Comparison of ENCODE assay signal across 8 mouse cellular contexts in genomic region chr2:35702608-35703007, GRCm38 (mm10).
A peak's percentile ranks its signal among the peaks of the same experiment; 100 is the strongest.
DNase-seq lines count a peak whose midpoint lies in the region; ATAC-seq lines count a peak whose summit lies in the region.
"Had no signal": no experiment of that assay in that cellular context is flagged by ENCODE, and none has a peak within 500 bp of the region (broad histone marks: within the 10 kb centered on the region; RNA-seq: fewer than 3 reads in every experiment).

No protein-coding gene starts in this region.

- H3K27me3 ChIP-seq in embryonic facial prominence, embryonic 11.5 days (ENCODE audit: control insufficient read depth, insufficient read depth, low read length) = no peaks in the 10 kb centered on the region
- H3K27me3 ChIP-seq in forebrain, embryonic 15.5 days = no peaks in the 10 kb centered on the region
- H3K27me3 ChIP-seq in midbrain, embryonic 13.5 days = no peaks in the 10 kb centered on the region

- H3K4me1 ChIP-seq in embryonic facial prominence, embryonic 11.5 days (ENCODE audit: control insufficient read depth, insufficient read depth, low read length) = peaks cover 4% of the 10 kb centered on the region
- H3K4me1 ChIP-seq in forebrain, embryonic 15.5 days = peaks cover 24% of the 10 kb centered on the region
- peaks cover 51% of the 10 kb centered on the region for H3K4me1 ChIP-seq in midbrain, embryonic 13.5 days (replicated peaks)

- H3K36me3 ChIP-seq in embryonic facial prominence, embryonic 11.5 days (replicated peaks; ENCODE audit: control insufficient read depth, insufficient read depth, low read depth, low read length) = no peaks in the 10 kb centered on the region; the same call in 1 of the 2 replicates
- H3K36me3 ChIP-seq in forebrain, embryonic 15.5 days = no peaks in the 10 kb centered on the region
- H3K36me3 ChIP-seq in midbrain, embryonic 13.5 days = no peaks in the 10 kb centered on the region

- peak; percentile 45 for DNase-seq in layer of hippocampus, adult 11-12 months (ENCODE audit: low spot score)
- no peak for DNase-seq in layer of hippocampus, postnatal 10 days (ENCODE audit: low spot score in 2 of 2)
- peak; percentile 40 for DNase-seq in embryonic facial prominence, embryonic 11.5 days (ENCODE audit: low spot score)
- DNase-seq in urinary bladder, adult 2 months (ENCODE audit: low spot score) = no peak
- no peak for DNase-seq in cerebellum, postnatal 36 days

- no peak overlapping the region for H3K4me2 ChIP-seq in embryonic facial prominence, embryonic 11.5 days (ENCODE audit: low read depth, low read length)
- no peak overlapping the region for H3K4me2 ChIP-seq in forebrain, embryonic 15.5 days (replicated peaks)
- H3K4me2 ChIP-seq in midbrain, embryonic 13.5 days (replicated peaks) = no peak overlapping the region

- no peak for ATAC-seq in embryonic facial prominence, embryonic 11.5 days (replicated peaks; ENCODE audit: insufficient number of reproducible peaks, low FRiP score, low TSS enrichment, low read depth)
- ATAC-seq in forebrain, embryonic 15.5 days (replicated peaks) = no peak
- peak; percentile 65 for ATAC-seq in midbrain, embryonic 13.5 days

- no peak overlapping the region for H3K4me3 ChIP-seq in embryonic facial prominence, embryonic 11.5 days (ENCODE audit: low read depth, low read length)
- H3K4me3 ChIP-seq in forebrain, embryonic 15.5 days = no peak overlapping the region
- no peak overlapping the region for H3K4me3 ChIP-seq in midbrain, embryonic 13.5 days (replicated peaks)
- H3K4me3 ChIP-seq: myocyte had no signal

- H3K9ac ChIP-seq in embryonic facial prominence, embryonic 11.5 days (replicated peaks; ENCODE audit: low read length) = no peak overlapping the region
- no peak overlapping the region for H3K9ac ChIP-seq in forebrain, embryonic 15.5 days (replicated peaks)
- H3K9ac ChIP-seq in midbrain, embryonic 13.5 days (replicated peaks) = no peak overlapping the region

- WGBS in embryonic facial prominence, embryonic 11.5 days = 35% methylated on average over 6 of the region's 6 CpGs
- 32% methylated on average over 6 of the region's 6 CpGs for WGBS in forebrain, embryonic 15.5 days
- whole genome bisulfite sequencing in midbrain, embryonic 13.5 days = 52% methylated on average over 6 of the region's 6 CpGs

- no peaks in the 10 kb centered on the region for H3K9me3 ChIP-seq in embryonic facial prominence, embryonic 11.5 days (replicated peaks; ENCODE audit: control insufficient read depth, low read length)
- H3K9me3 ChIP-seq in forebrain, embryonic 15.5 days = no peaks in the 10 kb centered on the region
- H3K9me3 ChIP-seq in midbrain, embryonic 13.5 days = no peaks in the 10 kb centered on the region

- no peak overlapping the region for H3K27ac ChIP-seq in embryonic facial prominence, embryonic 11.5 days (replicated peaks; ENCODE audit: low read depth, low read length)
- H3K27ac ChIP-seq in forebrain, embryonic 15.5 days (replicated peaks) = peak overlapping the region; percentile 28; the same call in 1 of the 2 replicates
- H3K27ac ChIP-seq in midbrain, embryonic 13.5 days = peak overlapping the region; percentile 65

Comparison
In these comparisons a context has a peak if more than half of its experiments do, and no peak if none do; other contexts are left out.
1. DNase-seq: peak in layer of hippocampus, adult 11-12 months (single experiment) and embryonic facial prominence, embryonic 11.5 days (single experiment); none in layer of hippocampus, postnatal 10 days (0 of 2), urinary bladder, adult 2 months (single experiment) and cerebellum, postnatal 36 days (0 of 2).